Mouse (Mus musculus): ENCODE results near the gene Atp5f1. TPM values are rescaled to one million over a fixed set of nuclear protein-coding genes. Genes with fewer than 3 reads are reported as not detected.

The Atp5f1 gene
- polyA plus RNA-seq, 1 experiment from 2014 or later = 703 TPM

DNA sequence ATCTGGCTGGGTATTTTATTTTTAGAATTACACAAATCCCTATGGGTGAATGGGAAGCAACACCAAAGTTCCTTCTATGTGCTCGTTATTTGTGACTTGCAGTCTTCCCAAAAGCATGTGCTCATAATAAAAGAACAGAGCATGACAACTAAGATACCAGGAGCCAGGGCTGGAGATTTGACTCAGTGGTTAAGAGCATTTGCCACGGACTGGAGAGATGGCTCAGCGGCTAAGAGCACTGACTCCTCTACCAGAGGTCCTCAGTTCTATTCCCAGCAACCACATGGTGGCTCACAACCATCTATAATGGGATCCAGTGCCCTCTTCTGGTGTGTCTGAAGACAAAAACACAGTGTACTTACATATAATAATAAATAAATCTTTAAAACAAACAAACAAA lies 63.1 kb downstream of the Atp5f1 start:
- H3K4me2 ChIP-seq (ENCODE audit: low read depth, low read length) = no peak overlapping the region
- ATAC-seq = no peak

DNA sequence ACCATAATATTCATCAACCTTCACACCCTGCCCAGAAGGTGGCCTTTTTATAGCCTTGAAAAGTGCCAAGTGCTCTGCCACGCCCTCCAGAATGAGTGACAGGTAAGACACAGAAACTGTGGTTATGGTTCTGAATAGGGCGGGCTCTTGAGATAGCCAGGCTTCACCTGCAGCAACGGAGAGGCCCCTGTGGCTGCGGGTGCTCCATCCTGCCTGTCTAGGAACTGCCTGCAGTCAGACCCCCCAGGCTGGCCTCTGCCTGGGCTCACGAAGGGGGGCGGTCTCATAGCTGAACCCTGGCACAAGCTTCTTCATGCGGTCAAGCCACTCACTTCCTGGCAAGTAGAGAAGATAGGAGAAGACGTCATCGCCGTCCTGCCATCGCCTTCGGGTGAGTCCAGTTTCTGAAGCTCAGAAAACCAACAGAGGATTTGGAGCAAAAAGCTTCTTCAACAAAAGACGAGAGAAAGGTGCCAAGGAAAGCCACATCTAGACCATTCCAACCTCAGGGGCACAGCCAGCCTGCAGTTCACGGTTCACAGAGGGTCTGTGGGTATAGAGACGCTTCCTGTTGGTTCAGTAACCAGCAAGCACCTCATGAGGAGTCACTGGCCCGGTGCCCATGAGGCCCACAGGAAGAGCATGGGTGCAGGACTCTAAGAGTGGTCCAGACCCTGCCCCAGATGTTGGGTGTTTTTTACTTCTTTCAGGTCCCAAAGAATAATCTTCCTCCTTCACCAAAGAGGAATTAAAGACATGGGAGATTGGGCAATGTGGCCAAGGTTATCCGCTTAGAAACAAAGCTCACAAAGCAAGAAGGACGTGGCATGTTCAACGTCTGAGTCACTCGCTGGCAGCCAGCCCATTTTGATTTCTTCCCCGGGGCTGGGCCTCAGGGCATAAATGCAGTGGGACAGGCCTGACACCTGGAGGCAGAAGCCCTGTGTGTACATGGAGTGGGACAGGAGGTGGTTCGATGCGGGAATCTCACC lies 65.0 kb downstream of the Atp5f1 start:
- 57% methylated on average over 23 of the region's 23 CpGs for WGBS
- H3K4me2 ChIP-seq (ENCODE audit: low read depth, low read length) = 0 out of 2 replicates have a peak overlapping the region, but pooled peaks have one; percentile 24

More for the DNA sequence above, 63.1 kb downstream of the Atp5f1 start:
- Histone ChIP-seq H3K27ac (ENCODE audit: low read length) (no peak overlapping the region), H3K36me3 (ENCODE audit: control insufficient read depth, insufficient read depth, low read length) (no peaks in the 10 kb centered on the region), H3K4me3 (ENCODE audit: low read length) (no peak overlapping the region), H3K9me3 (ENCODE audit: control insufficient read depth, low read length) (no peaks in the 10 kb centered on the region), H3K4me1 (ENCODE audit: control insufficient read depth, insufficient read depth, low read length) (peaks cover 18% of the 10 kb centered on the region), H3K9ac (ENCODE audit: low read depth, low read length) (no peak overlapping the region), H3K27me3 (replicated peaks; ENCODE audit: control insufficient read depth, insufficient read depth, low read length) (no peaks in the 10 kb centered on the region)
- 88% methylated on average over 3 of the region's 3 CpGs for WGBS

DNA sequence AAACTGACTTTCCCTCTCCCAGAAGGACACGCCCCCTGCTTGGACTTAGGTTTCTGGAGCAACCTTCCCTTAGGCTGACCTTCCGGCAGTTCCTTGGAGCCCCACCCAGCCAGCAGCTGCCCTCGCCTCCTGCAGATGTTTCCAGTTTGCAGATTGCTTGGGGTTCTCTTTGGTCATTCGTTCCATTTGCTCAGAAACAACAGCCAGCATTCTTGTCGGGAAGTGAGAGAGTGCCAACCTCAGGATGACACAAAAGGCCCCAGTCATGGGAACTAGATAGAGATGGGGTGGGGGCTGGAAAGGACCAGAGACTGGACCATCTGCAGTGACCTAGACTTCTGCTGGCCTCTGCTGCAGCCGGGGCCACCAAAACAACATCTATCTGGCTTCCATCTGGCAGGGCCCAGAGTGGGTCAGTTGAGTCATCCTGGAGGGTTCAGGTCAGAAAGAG lies 65.9 kb downstream of the Atp5f1 start:
- Histone ChIP-seq H3K4me1 (ENCODE audit: control insufficient read depth, insufficient read depth, low read length) (peaks cover 22% of the 10 kb centered on the region), H3K4me2 (ENCODE audit: low read depth, low read length) (peak overlapping the region; percentile 24; the same call in 1 of the 2 replicates), H3K27me3 (replicated peaks; ENCODE audit: control insufficient read depth, insufficient read depth, low read length) (no peaks in the 10 kb centered on the region), H3K9ac (ENCODE audit: low read depth, low read length) (no peak overlapping the region), H3K4me3 (ENCODE audit: low read length) (no peak overlapping the region), H3K9me3 (ENCODE audit: control insufficient read depth, low read length) (no peaks in the 10 kb centered on the region), H3K36me3 (ENCODE audit: control insufficient read depth, insufficient read depth, low read length) (no peaks in the 10 kb centered on the region), H3K27ac (ENCODE audit: low read length) (peak overlapping the region; percentile 81)
- ATAC-seq = peak; percentile 45
- 35% methylated on average over 6 of the region's 6 CpGs for WGBS

More for the DNA sequence above, 65.0 kb downstream of the Atp5f1 start:
- no peaks in the 10 kb centered on the region for H3K9me3 ChIP-seq (ENCODE audit: control insufficient read depth, low read length)
- no peak overlapping the region for H3K4me3 ChIP-seq (ENCODE audit: low read length)
- H3K9ac ChIP-seq (ENCODE audit: low read depth, low read length) = peak overlapping the region; percentile 23; the same call in 1 of the 2 replicates
- no peaks in the 10 kb centered on the region for H3K27me3 ChIP-seq (replicated peaks; ENCODE audit: control insufficient read depth, insufficient read depth, low read length)
- H3K27ac ChIP-seq (ENCODE audit: low read length) = peak overlapping the region; percentile 81
- ATAC-seq = peak; percentile 86
- no peaks in the 10 kb centered on the region for H3K36me3 ChIP-seq (ENCODE audit: control insufficient read depth, insufficient read depth, low read length)
- H3K4me1 ChIP-seq (ENCODE audit: control insufficient read depth, insufficient read depth, low read length) = peaks cover 22% of the 10 kb centered on the region

Other genes with a start within 250 kb of the Atp5f1 start
- gene Rap1a, start 158.8 kb downstream of the Atp5f1 start, polyA plus RNA-seq (2015; fragmentation: Nextera tagmentation; extraction: Ambion mirVana) = 104 and 107 TPM in 2 replicates
- 0.36 and 0.72 TPM in 2 replicates for gene Adora3, start 89.2 kb downstream of the Atp5f1 start, polyA plus RNA-seq (2015; fragmentation: Nextera tagmentation; extraction: Ambion mirVana)
- gene Tmigd3, start 89.2 kb downstream of the Atp5f1 start, polyA plus RNA-seq (2015; fragmentation: Nextera tagmentation; extraction: Ambion mirVana) = 0.79 and 0.89 TPM in 2 replicates
- gene I830077J02Rik, start 27.4 kb downstream of the Atp5f1 start, polyA plus RNA-seq (2015; fragmentation: Nextera tagmentation; extraction: Ambion mirVana) = 1.1 and 1.7 TPM in 2 replicates
- 106 and 118 TPM in 2 replicates for gene Wdr77, start 730 bp downstream of the Atp5f1 start, polyA plus RNA-seq (2015; fragmentation: Nextera tagmentation; extraction: Ambion mirVana)
- 0.62 and 0.80 TPM in 2 replicates for gene Ovgp1, start 13.6 kb upstream of the Atp5f1 start, polyA plus RNA-seq (2015; fragmentation: Nextera tagmentation; extraction: Ambion mirVana)
- not detected in 2 replicates for gene Pifo, start 54.5 kb upstream of the Atp5f1 start, polyA plus RNA-seq (2015; fragmentation: Nextera tagmentation; extraction: Ambion mirVana)
- 0.18 TPM in 1 of 2 replicates, not detected in the other for gene Chil5, start 72.7 kb upstream of the Atp5f1 start, polyA plus RNA-seq (2015; fragmentation: Nextera tagmentation; extraction: Ambion mirVana)
- gene Chia1, start 153.1 kb upstream of the Atp5f1 start, polyA plus RNA-seq (2015; fragmentation: Nextera tagmentation; extraction: Ambion mirVana) = not detected in 2 replicates
- 0.35 and 0.55 TPM in 2 replicates for gene Chil3, start 207.5 kb upstream of the Atp5f1 start, polyA plus RNA-seq (2015; fragmentation: Nextera tagmentation; extraction: Ambion mirVana)